Mouse (Mus musculus) hindbrain, embryonic 10.5 days (tissue): ENCODE results near the gene Gm5724. TPM values are rescaled to one million over a fixed set of nuclear protein-coding genes. Genes with fewer than 3 reads are reported as not detected.

Source experiments
- DNase-seq: peaks from one replicate; pipeline ENCODE4 v3.0.0-alpha.2; 2017; ENCODE audit warnings: low spot score
- H3K27ac ChIP-seq: fragments of 300-500 bp; sonication (generic); 2 replicates; pipeline ENCODE4 v1.5.1; 2016; ENCODE audit warnings: mild to moderate bottlenecking, moderate library complexity
- H3K27me3 ChIP-seq: fragments of 300-500 bp; sonication (generic); 2 replicates; pipeline ENCODE4 v1.6.1; 2016; ENCODE audit warnings: mild to moderate bottlenecking; ENCODE audit not compliant: poor library complexity, insufficient read depth, severe bottlenecking
- H3K36me3 ChIP-seq: fragments of 300-500 bp; sonication (generic); 2 replicates; pipeline ENCODE4 v1.6.1; 2016; ENCODE audit warnings: mild to moderate bottlenecking, moderate library complexity
- H3K4me1 ChIP-seq: fragments of 300-500 bp; sonication (generic); replicated peaks from 2 replicates; pipeline ENCODE4 v1.6.1; 2016; ENCODE audit warnings: mild to moderate bottlenecking
- H3K4me3 ChIP-seq: fragments of 300-500 bp; sonication (generic); 2 replicates; pipeline ENCODE4 v1.5.1; 2016; ENCODE audit warnings: mild to moderate bottlenecking, moderate library complexity
- H3K9me3 ChIP-seq: fragments of 300-500 bp; sonication (generic); 2 replicates; pipeline ENCODE4 v1.6.1; 2016; ENCODE audit warnings: mild to moderate bottlenecking, moderate library complexity
- WGBS: fragments of 180-500 bp; shearing (Covaris S2); methylation state at CpG from one replicate; pipeline ENCODE4 v1.1.7; 2016; 5-methylcytosine and 5-hydroxymethylcytosine counted together
- polyA plus RNA-seq: library from polyadenylated mRNA; unstranded; fragments of >200 nt; fragmentation: Nextera tagmentation; extraction: Ambion mirVana; gene quantifications from 2 replicates; pipeline ENCODE4 v1.2.1, GENCODE M21; 2016

Gm5724 gene
- polyA plus RNA-seq: not detected in 2 replicates

DNA sequence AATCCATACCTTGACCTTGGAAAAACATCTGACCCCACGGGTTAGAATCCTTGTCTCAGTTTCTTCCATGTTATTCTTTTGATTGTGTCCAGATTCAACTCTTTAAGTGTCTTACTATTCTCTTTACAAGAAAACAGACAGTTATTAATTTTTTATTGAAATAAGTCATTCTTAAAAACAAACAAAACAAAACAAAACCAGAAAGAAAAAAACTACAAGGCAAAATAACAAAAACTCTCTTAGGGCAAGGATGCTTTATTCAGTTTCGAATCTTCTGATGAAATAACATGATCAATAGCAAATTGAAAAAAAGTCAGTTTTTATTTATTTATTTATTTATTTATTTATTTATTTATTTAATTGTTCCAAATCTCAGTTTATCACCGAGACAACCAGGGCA, at the start of gene Gm5724:
Gene Gm5724 (minus strand): TSS at position 101 of the 400 bp plus-strand sequence.
- Histone ChIP-seq H3K9me3 (no peaks in the 10 kb centered on the region), H3K4me3 (no peak within 1 kb of the TSS), H3K27me3 (no peaks in the 10 kb centered on the region), H3K27ac (no peak within 1 kb of the TSS), H3K36me3 (no peaks in the 10 kb centered on the region), H3K4me1 (no peaks in the 10 kb centered on the region)
- 88% methylated on average over 3 of the region's 3 CpGs for WGBS
- no peak for DNase-seq

GRCm38 (mm10) chr6:141797837-141798236, 24.2 kb upstream of the Gm5724 start:
- no peaks in the 10 kb centered on the region for H3K36me3 ChIP-seq
- peak; percentile 41 for DNase-seq
- H3K27me3 ChIP-seq: no peaks in the 10 kb centered on the region
- no peak overlapping the region for H3K4me3 ChIP-seq
- 15% methylated on average over 1 of the region's 1 CpGs for WGBS
- H3K9me3 ChIP-seq: no peaks in the 10 kb centered on the region
- H3K27ac ChIP-seq: no peak overlapping the region
- no peaks in the 10 kb centered on the region for H3K4me1 ChIP-seq

GRCm38 (mm10) chr6:141774476-141774875, 866 bp upstream of the Gm5724 start:
- Histone ChIP-seq H3K4me1 (no peaks in the 10 kb centered on the region), H3K36me3 (no peaks in the 10 kb centered on the region), H3K27me3 (no peaks in the 10 kb centered on the region), H3K27ac (no peak overlapping the region), H3K9me3 (no peaks in the 10 kb centered on the region), H3K4me3 (no peak overlapping the region)
- DNase-seq: no peak
- WGBS: 87% methylated on average over 2 of the region's 2 CpGs

DNA sequence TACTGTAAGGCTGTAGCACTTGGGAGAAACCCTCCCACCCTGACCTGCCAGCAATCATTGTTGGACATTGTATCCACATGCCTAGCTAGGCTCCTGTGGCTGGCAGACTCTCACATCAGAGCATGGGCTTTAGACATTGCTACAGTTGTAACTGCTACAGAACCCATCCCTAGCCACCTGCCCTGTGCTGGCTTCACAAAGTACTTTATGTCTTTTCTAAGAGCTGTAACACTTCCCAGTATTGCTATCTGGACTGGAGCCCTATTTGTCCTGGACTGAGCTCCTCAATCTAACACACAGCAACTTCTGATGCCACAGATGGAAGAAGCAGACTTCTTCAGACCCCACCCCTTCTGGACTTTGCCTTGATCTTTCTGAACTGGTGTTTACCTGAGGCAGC, 82.4 kb downstream of the Gm5724 start:
- Histone ChIP-seq H3K36me3 (no peaks in the 10 kb centered on the region), H3K27me3 (no peaks in the 10 kb centered on the region), H3K27ac (no peak overlapping the region), H3K4me1 (no peaks in the 10 kb centered on the region), H3K9me3 (no peaks in the 10 kb centered on the region), H3K4me3 (no peak overlapping the region)
- DNase-seq: no peak

- Histone ChIP-seq H3K27ac (no peak overlapping the region), H3K4me1 (no peaks in the 10 kb centered on the region), H3K36me3 (no peaks in the 10 kb centered on the region), H3K4me3 (no peak overlapping the region), H3K9me3 (no peaks in the 10 kb centered on the region), H3K27me3 (no peaks in the 10 kb centered on the region)
- WGBS: 75% methylated on average over 4 of the region's 4 CpGs
- DNase-seq: no peak
Observed at GRCm38 (mm10) chr6:141687008-141687407, 86.6 kb downstream of the Gm5724 start.

Other genes starting within 250 kb of the Gm5724 start
- gene Slco1c1, start 249.4 kb downstream of the Gm5724 start, polyA plus RNA-seq: 0.68 and 2.6 TPM in 2 replicates
- gene Slco1b2, start 144.3 kb downstream of the Gm5724 start, polyA plus RNA-seq: not detected in 2 replicates
- not detected in 2 replicates for gene Slco1a4, start 82.4 kb upstream of the Gm5724 start, polyA plus RNA-seq
- gene Slco1a1, start 173.2 kb upstream of the Gm5724 start, polyA plus RNA-seq: not detected in 2 replicates
- not detected in 2 replicates for gene Gm6614, start 237.6 kb upstream of the Gm5724 start, polyA plus RNA-seq